Mouse (Mus musculus) ES-E14 (cell line): ENCODE data around the gene Mrpl24. TPM values are rescaled to one million over a fixed set of nuclear protein-coding genes. Genes with fewer than 3 reads are reported as not detected.

Source experiments
- DNase-seq: peaks from one replicate; pipeline ENCODE4 v3.0.0-alpha.2; 2013; ENCODE audit warnings: low read depth, low spot score
- H3K27ac ChIP-seq: 2 replicates; pipeline ENCODE4 v1.5.1; 2012; ENCODE audit warnings: low read depth, mild to moderate bottlenecking, low read length, moderate library complexity, mixed read lengths; ENCODE audit not compliant: poor library complexity, insufficient read depth, severe bottlenecking
- H3K36me3 ChIP-seq: 2 replicates; pipeline ENCODE4 v1.6.1; 2012; ENCODE audit warnings: mild to moderate bottlenecking, low read length, moderate library complexity, mixed read lengths; ENCODE audit not compliant: control insufficient read depth, poor library complexity, insufficient read depth, severe bottlenecking
- H3K4me1 ChIP-seq, 2 experiments: fragments of 150-350 bp in 1 of 2; sonication (generic) in 1 of 2; 2 replicates each; pipeline ENCODE4 v1.6.1; 2012; ENCODE audit warnings: low read length in 2 of 2, mild to moderate bottlenecking in 1 of 2, mixed read lengths in 1 of 2; ENCODE audit not compliant: control insufficient read depth in 2 of 2, insufficient read depth in 2 of 2, poor library complexity in 1 of 2
- H3K4me3 ChIP-seq, 2 experiments: fragments of 150-350 bp in 1 of 2; sonication (generic) in 1 of 2; 2 replicates each; pipeline ENCODE4 v1.5.1; 2012; ENCODE audit warnings: low read length in 2 of 2, low read depth in 1 of 2, mild to moderate bottlenecking in 1 of 2, mixed read lengths in 1 of 2; ENCODE audit not compliant: insufficient read depth in 1 of 2, poor library complexity in 1 of 2, severe bottlenecking in 1 of 2
- H3K9ac ChIP-seq: 2 replicates; pipeline ENCODE4 v1.6.1; 2012; ENCODE audit warnings: low read depth, mild to moderate bottlenecking, low read length, mixed read lengths; ENCODE audit not compliant: poor library complexity, insufficient read depth, severe bottlenecking
- H3K9me3 ChIP-seq: fragments of 150-350 bp; sonication (generic); 2 replicates; pipeline ENCODE4 v1.6.1; 2012; ENCODE audit warnings: low read depth, mild to moderate bottlenecking, low read length; ENCODE audit not compliant: control insufficient read depth, insufficient read depth
- CHD2 ChIP-seq: IDR thresholded peaks from 2 replicates; pipeline ENCODE4 v1.6.1; 2014; ENCODE audit warnings: mild to moderate bottlenecking, low read depth, low read length, inconsistent platforms
- HCFC1 ChIP-seq: IDR thresholded peaks from 2 replicates; pipeline ENCODE4 v1.6.1; 2012; ENCODE audit warnings: low read length, inconsistent platforms, borderline replicate concordance; ENCODE audit not compliant: insufficient read depth
- MAFK ChIP-seq: IDR thresholded peaks from 2 replicates; pipeline ENCODE4 v1.6.1; 2014; ENCODE audit warnings: mild to moderate bottlenecking, low read depth, low read length, inconsistent platforms; ENCODE audit not compliant: insufficient read depth
- ZC3H11A ChIP-seq: IDR thresholded peaks from 2 replicates; pipeline ENCODE4 v1.6.1; 2012; ENCODE audit warnings: low read depth, mild to moderate bottlenecking, inconsistent platforms, low read length, borderline replicate concordance
- ZNF384 ChIP-seq: IDR thresholded peaks from 2 replicates; pipeline ENCODE4 v1.6.1; 2012; ENCODE audit warnings: low read depth, low read length, inconsistent platforms
- in situ Hi-C, 2 experiments: fragments of 600-800 bp; cut with MboI; formaldehyde crosslinking; loops; one replicate each; pipeline ENCODE4 v1.15.1; 2025; ENCODE audit warnings: low sequenced_read_pairs in 2 of 2, inconsistent platforms in 1 of 2; ENCODE audit not compliant: unreplicated experiment in 2 of 2
- total RNA-seq: library from RNA; depleted of rRNA; stranded (reverse); fragments of 300-350 nt; gene quantifications from 2 replicates; pipeline ENCODE4 v1.2.3, GENCODE M21; 2012

The Mrpl24 gene
- total RNA-seq, 1 experiment = 154 TPM

DNA sequence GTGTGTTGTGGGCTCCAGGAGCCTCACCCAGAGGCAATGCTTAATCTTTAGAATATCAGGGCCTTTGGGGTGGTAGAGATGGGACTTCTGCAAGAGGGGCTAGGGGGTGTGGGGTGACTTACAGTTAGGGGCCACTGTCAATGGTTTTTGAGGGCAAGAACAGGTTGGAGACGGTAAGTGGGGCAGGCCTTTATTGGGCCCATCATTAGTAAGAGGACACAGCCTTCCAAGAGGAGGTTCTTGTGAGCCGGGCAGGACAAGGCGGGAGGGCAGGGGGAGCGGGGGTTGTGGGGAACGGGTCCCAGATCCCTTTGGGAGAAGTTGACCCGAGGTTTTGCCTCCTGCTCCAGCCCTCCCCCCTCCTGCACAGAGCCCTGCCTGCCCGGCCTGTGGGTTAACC is 5.8 kb upstream of the Mrpl24 start:
- Histone ChIP-seq H3K27ac (no peak overlapping the region), H3K9me3 (no peaks in the 10 kb centered on the region), H3K4me1 (peaks cover 12 to 18% of the 10 kb centered on the region in 2 experiments), H3K9ac (no peak overlapping the region), H3K4me3 (no peak overlapping the region), H3K36me3 (peaks cover 43% of the 10 kb centered on the region)
- no peak for DNase-seq
- TF ChIP-seq HCFC1 (no peak), ZC3H11A (no peak), MAFK (no peak), CHD2 (no peak), ZNF384 (no peak)
- in situ Hi-C loops = no loop called here

DNA sequence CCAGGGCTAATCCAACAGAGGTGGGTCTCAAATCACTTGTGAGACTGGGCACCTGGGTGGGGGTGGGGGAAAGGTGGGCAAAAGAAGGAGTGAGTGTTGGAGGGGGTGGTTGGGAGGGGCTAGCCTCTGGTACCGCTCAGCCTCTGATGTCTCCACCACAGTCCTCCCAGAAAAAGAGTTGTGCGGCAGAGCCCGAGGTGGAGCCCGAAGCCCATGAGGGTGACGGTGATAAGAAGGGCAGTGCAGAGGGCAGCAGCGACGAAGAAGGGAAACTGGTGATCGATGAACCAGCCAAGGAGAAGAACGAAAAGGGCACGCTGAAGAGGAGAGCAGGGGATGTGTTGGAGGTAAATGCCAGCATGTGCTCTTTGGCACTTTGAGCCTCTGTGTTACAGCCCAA is 5.4 kb upstream of the Mrpl24 start:
- Histone ChIP-seq H3K9ac (no peak overlapping the region), H3K4me1 (peaks cover 10 to 18% of the 10 kb centered on the region in 2 experiments), H3K27ac (no peak overlapping the region), H3K9me3 (no peaks in the 10 kb centered on the region), H3K4me3 (no peak overlapping the region), H3K36me3 (peaks cover 43% of the 10 kb centered on the region)
- DNase-seq = no peak
- in situ Hi-C loops = no loop called here
- TF ChIP-seq CHD2 (no peak), ZC3H11A (no peak), MAFK (no peak), HCFC1 (no peak), ZNF384 (no peak)

DNA sequence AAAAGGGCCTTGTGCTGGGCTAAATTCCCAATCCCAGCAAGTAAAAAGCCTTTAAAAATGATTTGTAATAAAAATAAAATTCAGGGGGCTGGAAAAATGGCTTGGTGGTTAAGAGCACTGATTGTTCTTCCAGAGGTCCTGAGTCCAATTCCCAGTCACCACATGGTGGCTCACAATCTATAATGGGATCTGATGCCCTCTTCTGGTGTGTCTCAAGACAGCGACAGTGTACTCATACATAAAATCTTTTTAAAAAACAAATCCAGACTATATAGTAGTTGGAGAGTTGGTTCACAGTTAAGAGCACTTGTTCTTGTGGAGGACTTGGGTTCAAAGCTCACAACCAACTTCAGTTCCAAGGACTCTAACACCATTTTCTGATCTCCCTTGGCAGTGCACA is 2.3 kb upstream of the Mrpl24 start:
- H3K9ac ChIP-seq = no peak overlapping the region
- in situ Hi-C loops = no loop called here
- H3K36me3 ChIP-seq = peaks cover 41% of the 10 kb centered on the region
- TF ChIP-seq HCFC1 (no peak), CHD2 (no peak), MAFK (no peak), ZC3H11A (no peak), ZNF384 (no peak)
- H3K4me1 ChIP-seq = peaks cover 8 to 11% of the 10 kb centered on the region in 2 experiments
- no peak for DNase-seq
- H3K27ac ChIP-seq = no peak overlapping the region
- no peak overlapping the region for H3K4me3 ChIP-seq
- H3K9me3 ChIP-seq = no peaks in the 10 kb centered on the region

DNA sequence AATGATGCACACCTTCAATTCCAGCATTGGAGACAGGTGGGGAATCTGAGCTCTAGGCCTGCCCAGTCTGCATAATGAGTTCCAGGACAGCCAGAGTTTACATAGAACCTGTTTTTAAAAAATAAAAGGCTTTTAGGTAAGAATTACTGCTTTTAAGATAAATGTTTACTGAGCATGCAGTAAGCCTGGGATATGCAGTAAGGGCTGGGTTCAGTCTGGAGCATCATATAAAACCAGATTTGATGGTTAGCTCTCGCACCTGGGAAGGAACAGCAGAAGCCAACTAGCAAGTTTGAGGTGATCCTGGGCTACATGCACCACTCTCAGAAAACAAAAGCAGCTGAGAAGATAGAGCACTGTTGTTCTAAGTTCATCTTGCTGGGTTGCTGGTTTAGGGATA is 755 bp upstream of the Mrpl24 start:
- Histone ChIP-seq H3K36me3 (peaks cover 43% of the 10 kb centered on the region), H3K9me3 (no peaks in the 10 kb centered on the region), H3K4me3 (no peak overlapping the region), H3K27ac (no peak overlapping the region), H3K4me1 (peaks cover under 1 to 4% of the 10 kb centered on the region in 2 experiments; a peak in 3 of 4 replicates), H3K9ac (no peak overlapping the region)
- no peak for DNase-seq
- no peak for TF ChIP-seq HCFC1
- TF ChIP-seq MAFK = no peak
- no peak for TF ChIP-seq ZC3H11A
- TF ChIP-seq CHD2 = no peak
- no peak for TF ChIP-seq ZNF384
- in situ Hi-C loops = no loop called here
